Mouse (Mus musculus) intestine, embryonic 16.5 days (tissue): ENCODE results near the gene Adcy6. TPM values are rescaled to one million over a fixed set of nuclear protein-coding genes. Genes with fewer than 3 reads are reported as not detected.

Experiments used
- ATAC-seq: fragments of 200-750 bp; cut with Nextera tagmentation; 2 replicates; pipeline ENCODE4 v1.8.0; 2017; ENCODE audit warnings: moderate TSS enrichment, moderate library complexity
- H3K27ac ChIP-seq: fragments of 300-500 bp; sonication (generic); 2 replicates; pipeline ENCODE4 v1.5.1; 2014; ENCODE audit warnings: mild to moderate bottlenecking, low read length
- H3K27me3 ChIP-seq: fragments of 300-500 bp; sonication (generic); replicated peaks from 2 replicates; pipeline ENCODE4 v1.6.1; 2014; ENCODE audit warnings: low read length, control low read depth, mixed read lengths; ENCODE audit not compliant: control insufficient read depth, insufficient read depth
- H3K36me3 ChIP-seq: fragments of 300-500 bp; sonication (generic); 2 replicates; pipeline ENCODE4 v1.6.1; 2014; ENCODE audit warnings: low read length, control low read depth; ENCODE audit not compliant: control insufficient read depth, insufficient read depth
- H3K4me1 ChIP-seq: fragments of 300-500 bp; sonication (generic); 2 replicates; pipeline ENCODE4 v1.6.1; 2014; ENCODE audit warnings: low read length, control low read depth, mixed read lengths; ENCODE audit not compliant: control insufficient read depth, insufficient read depth
- H3K4me2 ChIP-seq: fragments of 300-500 bp; sonication (generic); 2 replicates; pipeline ENCODE4 v1.6.1; 2014; ENCODE audit warnings: low read depth, low read length, control low read depth
- H3K4me3 ChIP-seq: fragments of 300-500 bp; sonication (generic); 2 replicates; pipeline ENCODE4 v1.5.1; 2014; ENCODE audit warnings: mild to moderate bottlenecking, low read length
- H3K9ac ChIP-seq: fragments of 300-500 bp; sonication (generic); 2 replicates; pipeline ENCODE4 v1.6.1; 2014; ENCODE audit warnings: low read depth, low read length
- H3K9me3 ChIP-seq: fragments of 300-500 bp; sonication (generic); 2 replicates; pipeline ENCODE4 v1.6.1; 2016; ENCODE audit warnings: low read length, control low read depth; ENCODE audit not compliant: control insufficient read depth
- WGBS: fragments of 180-500 bp; shearing (Covaris S2); extraction: QIAGEN DNeasy Blood & Tissue Kit; methylation state at CpG from one replicate; pipeline ENCODE4 v1.1.7; 2014; 5-methylcytosine and 5-hydroxymethylcytosine counted together
- polyA plus RNA-seq: library from polyadenylated mRNA; unstranded; fragments of >200 nt; fragmentation: Nextera tagmentation; extraction: Ambion mirVana; gene quantifications from 2 replicates; pipeline ENCODE4 v1.2.1, GENCODE M21; 2015

Gene Adcy6
- polyA plus RNA-seq, 1 experiment from 2014 or later, result 17.1 TPM

DNA sequence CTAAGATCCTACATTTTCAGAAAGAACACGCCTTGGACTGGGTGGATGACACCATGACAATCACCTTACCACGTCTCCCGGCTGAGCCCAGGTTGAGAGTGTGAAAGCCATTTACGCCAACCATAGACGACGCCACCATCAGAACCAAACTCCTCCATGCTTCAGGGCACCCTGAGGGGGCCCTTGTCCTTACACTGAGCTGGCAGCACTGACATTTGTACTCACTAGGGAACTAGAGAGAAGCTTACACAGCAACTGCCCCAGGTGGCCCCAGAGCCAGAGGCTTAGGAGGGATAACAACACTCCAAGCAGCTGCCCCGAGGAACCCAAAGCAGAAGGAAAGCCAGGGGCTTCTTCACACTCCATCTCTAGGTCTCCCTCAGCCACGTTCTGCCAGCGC is 3.1 kb downstream of the Adcy6 start:
- H3K27ac ChIP-seq, result peak overlapping the region; percentile 40; the same call in 1 of the 2 replicates
- ATAC-seq, result no peak
- H3K27me3 ChIP-seq, result no peaks in the 10 kb centered on the region
- H3K9me3 ChIP-seq, result no peaks in the 10 kb centered on the region
- 67% methylated on average over 9 of the region's 9 CpGs for WGBS
- H3K36me3 ChIP-seq, result peaks cover 5% of the 10 kb centered on the region; the same call in 1 of the 2 replicates
- H3K4me3 ChIP-seq, result peak overlapping the region; percentile 79; the same call in 1 of the 2 replicates
- H3K9ac ChIP-seq, result peak overlapping the region; percentile 90; the same call in 1 of the 2 replicates
- H3K4me1 ChIP-seq, result peaks cover 52% of the 10 kb centered on the region
- peak overlapping the region; percentile 81 for H3K4me2 ChIP-seq

DNA sequence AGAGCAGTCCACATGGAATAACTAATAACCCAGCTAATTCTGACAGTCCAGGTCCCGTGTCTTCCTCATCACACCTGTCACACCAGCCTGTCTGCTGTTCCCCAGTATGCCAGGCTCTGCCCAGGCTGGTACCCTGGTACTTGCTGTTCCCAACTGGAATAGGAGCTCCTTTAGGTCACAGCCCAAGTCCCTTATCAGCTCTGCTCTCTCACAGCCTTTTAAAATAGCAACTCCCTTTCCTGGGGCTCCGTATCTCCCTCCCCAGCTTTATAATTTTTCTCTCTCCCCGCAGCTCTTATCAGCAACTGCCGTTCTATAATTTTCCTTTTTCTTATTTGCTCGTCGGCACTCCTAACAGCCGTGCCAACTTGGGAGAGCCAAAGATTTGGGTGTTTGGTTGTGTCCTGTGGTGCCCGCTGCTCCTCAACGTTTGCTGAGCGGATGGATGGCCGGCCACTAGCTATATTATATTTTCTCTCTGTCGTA is 3.8 kb downstream of the Adcy6 start:
- H3K27ac ChIP-seq, result peak overlapping the region; percentile 25; the same call in 1 of the 2 replicates
- no peaks in the 10 kb centered on the region for H3K27me3 ChIP-seq
- H3K9ac ChIP-seq, result no peak overlapping the region
- 65% methylated on average over 12 of the region's 12 CpGs for WGBS
- peak overlapping the region; percentile 11; the same call in 1 of the 2 replicates for H3K4me3 ChIP-seq
- H3K4me2 ChIP-seq, result peak overlapping the region; percentile 81; the same call in 1 of the 2 replicates
- H3K4me1 ChIP-seq, result peaks cover 59% of the 10 kb centered on the region
- no peaks in the 10 kb centered on the region for H3K9me3 ChIP-seq
- no peak for ATAC-seq
- H3K36me3 ChIP-seq, result peaks cover 5% of the 10 kb centered on the region; the same call in 1 of the 2 replicates

DNA sequence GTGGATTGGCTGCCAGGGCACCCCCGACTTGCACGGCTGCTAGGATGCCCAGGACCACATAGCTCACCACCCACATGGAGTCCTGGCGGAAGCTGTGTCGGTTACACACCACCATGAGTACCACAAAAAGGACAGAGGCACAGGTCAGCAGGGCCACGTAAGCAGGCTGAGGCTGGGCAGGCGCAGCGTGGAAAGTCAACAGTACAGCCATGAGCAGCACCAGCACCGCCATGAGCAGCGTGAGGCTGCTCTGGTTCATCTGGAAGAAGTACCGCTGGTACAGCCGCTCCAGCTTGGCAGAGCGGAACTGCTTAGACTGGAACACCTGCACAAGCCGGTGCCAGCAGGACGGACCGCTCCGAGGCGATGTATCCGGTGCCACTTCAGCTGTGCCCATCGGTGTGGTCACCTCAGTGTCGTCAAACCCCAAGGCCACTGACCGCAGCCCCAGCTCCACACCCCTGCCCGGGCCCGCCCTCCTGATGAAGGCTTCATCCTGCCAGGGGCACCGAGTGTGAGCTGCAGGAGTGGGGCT is 5.8 kb downstream of the Adcy6 start:
- ATAC-seq, result no peak
- peak overlapping the region; percentile 44; the same call in 1 of the 2 replicates for H3K4me3 ChIP-seq
- H3K9me3 ChIP-seq, result no peaks in the 10 kb centered on the region
- H3K4me2 ChIP-seq, result peak overlapping the region; percentile 66; the same call in 1 of the 2 replicates
- 0 out of 2 replicates have a peak overlapping the region, but pooled peaks have one; percentile 19 for H3K9ac ChIP-seq
- H3K27me3 ChIP-seq, result no peaks in the 10 kb centered on the region
- H3K27ac ChIP-seq, result no peak overlapping the region
- H3K4me1 ChIP-seq, result peaks cover 61% of the 10 kb centered on the region
- peaks cover 10% of the 10 kb centered on the region; the same call in 1 of the 2 replicates for H3K36me3 ChIP-seq
- 87% methylated on average over 24 of the region's 24 CpGs for WGBS

DNA sequence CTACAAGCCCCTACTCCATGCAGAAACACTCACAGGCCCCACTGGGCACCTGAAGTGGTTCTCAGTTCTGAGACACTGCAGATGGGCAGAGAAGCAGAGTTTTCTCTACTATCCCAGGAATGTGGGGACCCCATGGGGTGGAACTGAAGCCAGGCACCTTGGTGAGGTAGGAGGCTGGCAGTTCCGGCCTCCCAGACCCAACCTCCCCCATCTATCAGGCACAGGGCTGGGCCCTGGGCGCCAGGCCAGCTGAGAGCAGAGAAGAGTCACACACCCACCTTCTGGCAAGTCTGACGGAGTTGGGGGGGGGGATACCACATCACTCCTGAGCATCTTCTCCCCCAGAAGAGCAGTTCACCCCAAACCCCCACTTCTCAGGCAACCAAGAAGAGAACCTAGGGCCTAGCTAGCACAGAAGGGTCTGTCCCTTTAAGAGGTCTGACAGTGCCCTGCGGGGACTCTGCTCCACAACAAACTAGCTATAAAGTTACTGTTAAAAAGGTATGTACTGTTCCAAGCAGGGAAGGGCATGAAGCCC is 6.9 kb downstream of the Adcy6 start:
- Histone ChIP-seq H3K9ac (peak overlapping the region; percentile 70), H3K27ac (peak overlapping the region; percentile 72), H3K4me1 (peaks cover 59% of the 10 kb centered on the region), H3K4me3 (peak overlapping the region; percentile 44), H3K4me2 (peak overlapping the region; percentile 66), H3K9me3 (no peaks in the 10 kb centered on the region), H3K27me3 (no peaks in the 10 kb centered on the region), H3K36me3 (peaks cover 18% of the 10 kb centered on the region; the same call in 1 of the 2 replicates)
- WGBS, result 32% methylated on average over 4 of the region's 4 CpGs
- ATAC-seq, result 0 out of 2 replicates have a peak, but pooled peaks have one; percentile 29

DNA sequence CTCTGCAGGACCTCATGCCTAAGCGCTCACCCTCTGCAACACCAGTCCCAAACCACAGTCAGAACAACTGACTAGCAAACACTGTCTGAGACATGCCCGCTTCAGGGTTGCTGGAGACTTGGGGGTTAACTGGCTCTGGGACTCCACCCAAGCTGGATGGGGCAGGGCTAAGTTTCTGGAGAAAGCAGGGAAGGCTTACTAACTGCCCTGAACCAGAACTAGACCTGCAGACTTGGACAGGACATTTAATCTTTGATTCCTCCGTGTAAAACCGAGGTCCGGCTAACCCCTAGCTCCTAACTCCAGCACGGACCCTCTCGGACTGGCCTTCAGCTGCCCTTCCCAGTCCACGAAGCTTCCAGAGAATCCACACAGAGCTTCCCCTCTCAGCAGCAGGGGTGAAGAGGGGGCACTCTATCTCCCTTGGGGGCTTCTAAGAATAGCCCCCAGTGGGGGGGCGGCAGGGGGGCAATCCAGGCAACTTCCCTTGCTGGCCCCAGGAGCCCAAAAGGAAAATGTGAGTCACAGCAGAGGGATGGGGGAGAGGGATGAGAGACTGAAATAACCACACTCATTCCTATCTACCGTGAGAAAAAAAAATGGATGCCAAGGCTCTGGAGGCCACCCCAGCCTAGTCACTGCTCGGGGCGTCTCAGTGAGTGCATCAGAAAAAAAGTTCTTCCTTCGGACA is 7.5 kb downstream of the Adcy6 start:
- peak overlapping the region; percentile 44 for H3K4me3 ChIP-seq
- peak overlapping the region; percentile 66 for H3K4me2 ChIP-seq
- H3K27me3 ChIP-seq, result no peaks in the 10 kb centered on the region
- peak; percentile 43 for ATAC-seq
- peaks cover 53% of the 10 kb centered on the region for H3K4me1 ChIP-seq
- 35% methylated on average over 13 of the region's 13 CpGs for WGBS
- peaks cover 24% of the 10 kb centered on the region for H3K36me3 ChIP-seq
- peak overlapping the region; percentile 72 for H3K27ac ChIP-seq
- H3K9ac ChIP-seq, result peak overlapping the region; percentile 70
- H3K9me3 ChIP-seq, result no peaks in the 10 kb centered on the region

DNA sequence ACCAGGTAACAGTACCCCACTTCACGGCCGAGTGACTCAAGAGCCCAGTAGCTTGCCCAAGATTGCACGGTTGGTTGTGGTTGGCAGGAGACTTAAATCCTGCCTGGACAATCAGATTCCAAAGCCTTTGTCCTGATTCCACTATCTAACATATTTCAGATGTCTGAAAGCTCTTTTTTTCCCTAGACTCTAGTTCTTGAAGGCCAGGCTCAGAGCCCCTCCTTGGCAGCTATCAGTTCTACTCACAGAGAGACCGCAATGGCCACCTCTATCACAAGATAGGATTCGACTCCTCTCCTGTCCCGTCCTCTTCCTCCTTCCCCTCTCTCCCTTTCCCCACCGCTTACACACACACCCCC is 8.1 kb downstream of the Adcy6 start:
- Histone ChIP-seq H3K27me3 (no peaks in the 10 kb centered on the region), H3K4me2 (peak overlapping the region; percentile 66), H3K9ac (peak overlapping the region; percentile 70), H3K9me3 (no peaks in the 10 kb centered on the region), H3K4me1 (peaks cover 47% of the 10 kb centered on the region), H3K36me3 (peaks cover 29% of the 10 kb centered on the region), H3K27ac (peak overlapping the region; percentile 31; the same call in 1 of the 2 replicates), H3K4me3 (peak overlapping the region; percentile 44)
- no peak for ATAC-seq
- WGBS, result 65% methylated on average over 7 of the region's 7 CpGs

DNA sequence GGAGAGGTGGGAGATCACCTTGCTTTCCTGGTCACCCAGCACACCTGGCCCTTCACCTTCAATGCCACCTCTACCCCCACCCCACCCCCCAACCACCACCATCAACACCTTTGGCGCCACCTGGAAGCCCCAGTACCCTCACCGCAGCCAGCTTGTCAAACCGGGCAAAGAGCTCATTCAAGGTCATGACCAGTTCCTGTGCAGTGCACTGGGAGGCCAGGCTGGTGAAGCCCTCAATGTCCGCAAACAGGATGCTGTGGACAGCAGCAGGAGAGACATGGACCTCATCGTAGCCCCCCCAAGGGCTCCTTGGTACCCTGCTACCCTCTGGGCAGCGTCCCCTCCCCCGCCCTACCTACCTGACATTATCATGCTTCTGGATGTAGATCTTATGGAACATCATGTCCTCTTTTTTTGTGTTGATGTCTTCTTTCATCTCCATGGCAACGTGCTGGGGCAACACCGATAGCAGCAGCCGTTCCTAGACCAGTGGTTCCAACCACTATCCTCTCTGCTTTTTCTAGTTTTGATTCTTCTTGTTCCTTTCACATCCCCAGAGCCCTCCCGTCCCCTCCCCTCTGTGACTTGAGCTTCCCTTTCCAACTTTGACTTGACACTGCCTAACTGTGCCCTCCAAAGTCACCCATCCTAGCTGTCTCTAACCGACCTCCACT is 9.7 kb downstream of the Adcy6 start:
- Histone ChIP-seq H3K4me1 (peaks cover 41% of the 10 kb centered on the region), H3K9ac (no peak overlapping the region)
- WGBS, result 84% methylated on average over 12 of the region's 12 CpGs

DNA sequence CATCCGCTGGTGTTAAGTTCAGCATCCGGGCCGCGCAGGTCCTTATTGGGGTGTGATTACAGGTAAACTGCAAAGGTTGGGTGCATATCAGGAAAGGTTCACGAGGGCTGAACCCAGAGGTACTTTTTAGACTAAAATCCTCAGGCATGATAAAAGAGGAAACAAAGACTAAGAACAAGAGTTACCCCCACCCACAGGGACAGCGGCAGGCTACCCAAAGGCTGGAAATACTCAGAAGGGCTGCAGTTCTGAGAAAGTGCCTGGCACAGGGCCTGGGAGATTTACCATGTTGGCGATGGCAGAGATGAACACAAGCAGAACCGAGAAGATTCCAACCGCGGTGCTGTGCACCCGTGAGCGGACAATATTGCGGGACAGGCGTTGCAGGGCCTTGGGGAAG is 13.3 kb downstream of the Adcy6 start:
- peaks cover 14% of the 10 kb centered on the region for H3K4me1 ChIP-seq
- H3K36me3 ChIP-seq, result peaks cover 56% of the 10 kb centered on the region
- H3K9me3 ChIP-seq, result no peaks in the 10 kb centered on the region
- H3K4me3 ChIP-seq, result no peak overlapping the region
- H3K27me3 ChIP-seq, result no peaks in the 10 kb centered on the region
- ATAC-seq, result no peak
- H3K27ac ChIP-seq, result no peak overlapping the region
- no peak overlapping the region for H3K4me2 ChIP-seq
- WGBS, result 91% methylated on average over 14 of the region's 14 CpGs
- H3K9ac ChIP-seq, result no peak overlapping the region; the same call in 1 of the 2 replicates

More for the DNA sequence above, 9.7 kb downstream of the Adcy6 start:
- no peak overlapping the region for H3K4me3 ChIP-seq
- no peak overlapping the region for H3K27ac ChIP-seq
- no peaks in the 10 kb centered on the region for H3K9me3 ChIP-seq
- no peak for ATAC-seq
- H3K36me3 ChIP-seq, result peaks cover 38% of the 10 kb centered on the region
- H3K4me2 ChIP-seq, result no peak overlapping the region
- H3K27me3 ChIP-seq, result no peaks in the 10 kb centered on the region

DNA sequence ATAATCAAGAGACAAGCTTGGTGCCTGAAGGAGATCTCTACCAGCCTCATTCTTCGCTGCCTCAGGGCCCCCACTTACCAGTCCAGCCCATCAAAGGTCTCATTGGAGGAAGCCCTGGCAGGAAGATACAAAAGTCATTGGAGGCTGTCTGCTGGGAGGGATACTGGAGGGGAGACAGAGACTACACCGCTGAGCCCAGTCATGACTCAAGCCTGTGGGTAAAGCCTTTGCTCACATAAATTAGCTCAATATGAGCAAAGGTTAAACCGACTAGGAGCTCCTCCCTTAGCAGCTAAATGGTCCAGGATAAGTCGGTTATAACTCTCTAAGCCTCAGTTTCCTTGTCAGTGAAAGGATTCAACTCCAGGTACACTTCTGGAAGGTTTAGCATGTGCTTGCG is 14.8 kb downstream of the Adcy6 start:
- H3K9ac ChIP-seq, result no peak overlapping the region
- peak; percentile 62 for ATAC-seq
- H3K36me3 ChIP-seq, result peaks cover 55% of the 10 kb centered on the region
- 75% methylated on average over 5 of the region's 5 CpGs for WGBS
- no peaks in the 10 kb centered on the region for H3K9me3 ChIP-seq
- no peak overlapping the region for H3K4me3 ChIP-seq
- no peak overlapping the region for H3K4me2 ChIP-seq
- peak overlapping the region; percentile 7; the same call in 1 of the 2 replicates for H3K27ac ChIP-seq
- peaks cover 3% of the 10 kb centered on the region; the same call in 1 of the 2 replicates for H3K4me1 ChIP-seq
- H3K27me3 ChIP-seq, result no peaks in the 10 kb centered on the region
